Mouse (Mus musculus): Measurements from ENCODE around the gene Noto. TPM values are rescaled to one million over a fixed set of nuclear protein-coding genes. Genes with fewer than 3 reads are reported as not detected.

Noto gene
- polyA plus RNA-seq (2017; shearing (Covaris generic)) = under 1 TPM in 1 of 2 experiments, not detected in 1; 0.17 TPM

GRCm38 (mm10) chr6:85423836-85424379, at the start of gene Noto:
TSS of gene Noto (plus strand) at chr6:85423886.

GRCm38 (mm10) chr6:85373951-85374733, 49.5 kb upstream of the Noto start, which contains the start of gene Rab11fip5:
TSS of gene Rab11fip5 (minus strand) at chr6:85374634.

GRCm38 (mm10) chr6:85431842-85432431, 8.3 kb downstream of the Noto start, which contains the start of gene Smyd5:
TSS of gene Smyd5 (plus strand) at chr6:85431989.

GRCm38 (mm10) chr6:85450697-85451663, 27.3 kb downstream of the Noto start, which contains the start of gene Cct7:
TSS of gene Cct7 (plus strand) at chr6:85451514.

GRCm38 (mm10) chr6:85451664-85452410, 28.2 kb downstream of the Noto start, which contains the start of gene Pradc1:
TSS of gene Pradc1 (minus strand) at chr6:85451970.

Other genes starting within 250 kb of the Noto start
- not detected for gene Emx1, start 236.4 kb upstream of the Noto start, polyA plus RNA-seq (2017; shearing (Covaris generic))
- 1 to 10 TPM in 1 of 2 experiments, under 1 TPM in 1; 0.55 to 1.6 TPM for gene Sfxn5, start 90.5 kb upstream of the Noto start, polyA plus RNA-seq (2017; shearing (Covaris generic))
- under 1 TPM; 0.24 to 0.52 TPM for gene Rab11fip5, start 49.3 kb upstream of the Noto start, polyA plus RNA-seq (2017; shearing (Covaris generic))
- gene Smyd5, start 8.1 kb downstream of the Noto start, polyA plus RNA-seq (2017; shearing (Covaris generic)) = 10 to 100 TPM; 30.2 to 34.5 TPM
- gene Cct7, start 27.6 kb downstream of the Noto start, polyA plus RNA-seq (2017; shearing (Covaris generic)) = 100 to 1,000 TPM; 255 to 288 TPM
- 10 to 100 TPM; 26.3 to 27.6 TPM for gene Pradc1, start 28.1 kb downstream of the Noto start, polyA plus RNA-seq (2017; shearing (Covaris generic))
- under 1 TPM; 0.12 to 0.21 TPM for gene Fbxo41, start 79.1 kb downstream of the Noto start, polyA plus RNA-seq (2017; shearing (Covaris generic))
- gene Egr4, start 89.7 kb downstream of the Noto start, polyA plus RNA-seq (2017; shearing (Covaris generic)) = under 1 TPM in 1 of 2 experiments, not detected in 1; 0.14 TPM
- 1 to 10 TPM; 1.9 to 3.9 TPM for gene Alms1, start 163.6 kb downstream of the Noto start, polyA plus RNA-seq (2017; shearing (Covaris generic))

Data from activated CD4-positive, CD25-positive, alpha-beta regulatory T cell (primary cell).